Mouse (Mus musculus) hindbrain, embryonic 15.5 days (tissue): ENCODE data around the gene Phyhd1. TPM values are rescaled to one million over a fixed set of nuclear protein-coding genes. Genes with fewer than 3 reads are reported as not detected.

Source experiments
- ATAC-seq: fragments of 200-750 bp; cut with Nextera tagmentation; 2 replicates; pipeline ENCODE4 v1.8.0; 2017; ENCODE audit warnings: low read depth, moderate number of reproducible peaks, moderate TSS enrichment; ENCODE audit not compliant: low FRiP score
- H3K27ac ChIP-seq: fragments of 300-500 bp; sonication (generic); replicated peaks from 2 replicates; pipeline ENCODE4 v1.5.1; 2015; ENCODE audit warnings: mild to moderate bottlenecking, inconsistent platforms
- H3K27me3 ChIP-seq: fragments of 300-500 bp; sonication (generic); 2 replicates; pipeline ENCODE4 v1.6.1; 2015; ENCODE audit warnings: control low read depth, inconsistent platforms
- H3K36me3 ChIP-seq: fragments of 300-500 bp; sonication (generic); 2 replicates; pipeline ENCODE4 v1.6.1; 2015; ENCODE audit warnings: control low read depth, inconsistent platforms
- H3K4me1 ChIP-seq: fragments of 300-500 bp; sonication (generic); replicated peaks from 2 replicates; pipeline ENCODE4 v1.6.1; 2015; ENCODE audit warnings: control low read depth, inconsistent platforms
- H3K4me2 ChIP-seq: fragments of 300-500 bp; sonication (generic); 2 replicates; pipeline ENCODE4 v1.6.1; 2015; ENCODE audit warnings: moderate library complexity, mild to moderate bottlenecking, inconsistent platforms
- H3K4me3 ChIP-seq: fragments of 300-500 bp; sonication (generic); 2 replicates; pipeline ENCODE4 v1.5.1; 2015; ENCODE audit warnings: mild to moderate bottlenecking, inconsistent platforms
- H3K9ac ChIP-seq: fragments of 300-500 bp; sonication (generic); 2 replicates; pipeline ENCODE4 v1.6.1; 2015; ENCODE audit warnings: inconsistent platforms
- H3K9me3 ChIP-seq: fragments of 300-500 bp; sonication (generic); 2 replicates; pipeline ENCODE4 v1.6.1; 2016; ENCODE audit warnings: control low read depth, inconsistent platforms
- WGBS: fragments of 180-500 bp; shearing (Covaris S2); methylation state at CpG from one replicate; pipeline ENCODE4 v1.1.7; 2015; 5-methylcytosine and 5-hydroxymethylcytosine counted together
- polyA plus RNA-seq: library from polyadenylated mRNA; unstranded; fragments of >200 nt; fragmentation: Nextera tagmentation; extraction: Ambion mirVana; gene quantifications from 2 replicates; pipeline ENCODE4 v1.2.1, GENCODE M21; 2015

The Phyhd1 gene
- polyA plus RNA-seq, 1 experiment from 2014 or later, result 6.0 TPM

GRCm38 (mm10) chr2:30244595-30245178 is 21.3 kb upstream of the Phyhd1 start:
- no peaks in the 10 kb centered on the region for H3K9me3 ChIP-seq
- H3K4me1 ChIP-seq, result peaks cover 17% of the 10 kb centered on the region
- ATAC-seq, result no peak
- H3K4me3 ChIP-seq, result no peak overlapping the region
- H3K9ac ChIP-seq, result no peak overlapping the region
- H3K27me3 ChIP-seq, result no peaks in the 10 kb centered on the region
- H3K36me3 ChIP-seq, result peaks cover 31% of the 10 kb centered on the region
- H3K4me2 ChIP-seq, result no peak overlapping the region
- no peak overlapping the region for H3K27ac ChIP-seq
- WGBS, result 83% methylated on average over 7 of the region's 7 CpGs

GRCm38 (mm10) chr2:30247036-30247435 is 19.0 kb upstream of the Phyhd1 start:
- H3K27me3 ChIP-seq, result no peaks in the 10 kb centered on the region
- WGBS, result 92% methylated on average over 5 of the region's 5 CpGs
- ATAC-seq, result no peak
- H3K9me3 ChIP-seq, result no peaks in the 10 kb centered on the region
- no peak overlapping the region for H3K4me2 ChIP-seq
- no peak overlapping the region for H3K4me3 ChIP-seq
- no peak overlapping the region for H3K27ac ChIP-seq
- peaks cover 16% of the 10 kb centered on the region for H3K36me3 ChIP-seq
- no peak overlapping the region for H3K9ac ChIP-seq
- H3K4me1 ChIP-seq, result peaks cover 14% of the 10 kb centered on the region; the same call in 1 of the 2 replicates

DNA sequence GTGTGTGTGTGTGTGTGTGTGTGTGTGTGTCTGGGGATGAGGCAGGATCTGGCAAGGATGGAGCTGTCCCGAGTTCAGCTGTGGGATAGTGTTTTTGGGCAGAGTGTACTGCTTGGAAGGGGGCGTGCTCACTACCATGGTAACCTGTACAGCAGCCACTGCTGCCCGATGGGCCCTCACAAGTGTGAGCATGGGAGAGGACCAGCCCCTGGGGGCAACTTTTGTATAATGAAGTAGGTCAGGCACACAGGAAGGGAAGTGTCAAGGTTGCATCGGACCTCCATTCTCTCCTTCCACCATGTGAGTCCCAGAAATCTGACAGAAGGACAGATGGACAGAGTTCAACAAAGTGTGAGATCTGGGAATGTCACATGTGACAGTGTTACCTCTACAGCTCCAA is 18.3 kb upstream of the Phyhd1 start:
- ATAC-seq, result no peak
- no peak overlapping the region for H3K27ac ChIP-seq
- WGBS, result 64% methylated on average over 4 of the region's 4 CpGs
- H3K36me3 ChIP-seq, result peaks cover 15% of the 10 kb centered on the region
- no peaks in the 10 kb centered on the region for H3K9me3 ChIP-seq
- no peaks in the 10 kb centered on the region for H3K27me3 ChIP-seq
- H3K9ac ChIP-seq, result no peak overlapping the region
- H3K4me1 ChIP-seq, result peaks cover 9% of the 10 kb centered on the region; the same call in 1 of the 2 replicates
- no peak overlapping the region for H3K4me3 ChIP-seq
- H3K4me2 ChIP-seq, result no peak overlapping the region

DNA sequence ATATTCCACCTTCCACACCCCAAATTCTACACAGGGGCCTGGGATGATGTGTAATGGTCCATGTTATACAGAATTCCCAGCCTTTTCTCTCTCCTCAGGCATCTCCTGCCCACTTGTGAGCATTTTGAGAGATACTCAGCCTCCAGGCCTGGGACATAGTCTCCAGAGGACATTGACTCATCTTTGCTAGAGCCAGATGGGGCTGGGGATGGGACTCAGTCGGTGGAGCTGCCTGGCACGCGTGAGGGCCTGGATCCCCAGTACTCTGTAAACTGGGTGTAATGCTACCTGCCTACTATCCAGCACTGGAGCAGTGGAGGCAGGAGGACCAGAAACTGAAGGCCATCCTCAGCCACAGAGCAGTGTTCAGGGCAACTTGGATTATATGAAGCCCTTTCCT is 16.8 kb upstream of the Phyhd1 start:
- H3K4me3 ChIP-seq, result no peak overlapping the region
- peaks cover 8% of the 10 kb centered on the region; the same call in 1 of the 2 replicates for H3K36me3 ChIP-seq
- H3K4me1 ChIP-seq, result peaks cover 2% of the 10 kb centered on the region; the same call in 1 of the 2 replicates
- H3K9me3 ChIP-seq, result no peaks in the 10 kb centered on the region
- H3K9ac ChIP-seq, result no peak overlapping the region
- no peak overlapping the region for H3K27ac ChIP-seq
- H3K4me2 ChIP-seq, result no peak overlapping the region
- ATAC-seq, result no peak
- WGBS, result 96% methylated on average over 3 of the region's 3 CpGs
- no peaks in the 10 kb centered on the region for H3K27me3 ChIP-seq

DNA sequence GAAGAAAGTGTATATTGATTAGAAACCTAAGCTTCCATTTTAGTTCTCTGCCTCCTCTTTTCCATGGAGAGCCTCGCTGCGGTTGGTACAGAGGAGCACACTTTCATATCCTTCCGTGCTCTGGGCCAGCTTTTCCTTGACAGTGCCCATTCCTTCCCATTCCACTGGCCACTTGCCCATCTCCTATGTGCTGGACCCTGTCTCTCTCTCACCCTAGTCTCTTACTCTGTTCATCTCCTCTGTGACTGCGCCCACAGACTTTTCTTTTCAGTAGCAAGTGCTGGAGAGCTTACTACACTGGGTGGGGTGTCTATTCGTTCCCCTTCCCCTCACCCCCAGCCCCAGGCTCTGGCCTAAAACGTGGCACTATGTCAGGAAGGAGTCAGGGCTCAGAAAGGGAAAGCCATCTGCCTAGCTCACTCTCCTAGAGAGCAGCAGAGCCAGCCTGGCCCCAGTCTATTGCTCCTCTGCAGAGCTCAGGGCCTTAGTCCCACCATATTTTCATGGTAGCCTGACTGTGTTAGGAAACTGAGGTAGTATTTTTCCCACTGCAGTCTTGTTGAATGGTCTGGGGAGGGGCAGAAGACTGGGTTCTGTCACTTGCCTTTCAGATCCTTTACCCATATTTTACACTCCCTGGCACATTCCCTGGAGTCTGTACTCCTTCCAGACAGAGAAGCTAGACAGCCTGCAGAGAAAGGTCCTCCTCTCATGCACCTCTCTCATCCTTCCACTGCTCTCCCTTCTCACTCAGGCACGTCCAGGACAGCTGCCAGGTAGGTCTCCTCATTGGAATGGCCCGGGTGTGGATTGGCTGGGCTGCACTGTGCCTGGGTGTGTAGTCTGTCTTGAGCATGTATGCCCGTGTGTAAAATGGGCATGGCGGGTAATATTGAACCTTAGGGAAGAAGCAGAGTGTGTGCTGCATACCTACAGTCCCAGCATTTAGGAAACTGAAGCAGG is 15.6 kb upstream of the Phyhd1 start:
- 90% methylated on average over 10 of the region's 10 CpGs for WGBS
- Histone ChIP-seq H3K27me3 (no peaks in the 10 kb centered on the region), H3K4me3 (no peak overlapping the region), H3K27ac (no peak overlapping the region), H3K4me1 (peaks cover 2% of the 10 kb centered on the region; the same call in 1 of the 2 replicates), H3K36me3 (peaks cover 15% of the 10 kb centered on the region), H3K4me2 (no peak overlapping the region), H3K9me3 (no peaks in the 10 kb centered on the region), H3K9ac (no peak overlapping the region)
- ATAC-seq, result no peak

DNA sequence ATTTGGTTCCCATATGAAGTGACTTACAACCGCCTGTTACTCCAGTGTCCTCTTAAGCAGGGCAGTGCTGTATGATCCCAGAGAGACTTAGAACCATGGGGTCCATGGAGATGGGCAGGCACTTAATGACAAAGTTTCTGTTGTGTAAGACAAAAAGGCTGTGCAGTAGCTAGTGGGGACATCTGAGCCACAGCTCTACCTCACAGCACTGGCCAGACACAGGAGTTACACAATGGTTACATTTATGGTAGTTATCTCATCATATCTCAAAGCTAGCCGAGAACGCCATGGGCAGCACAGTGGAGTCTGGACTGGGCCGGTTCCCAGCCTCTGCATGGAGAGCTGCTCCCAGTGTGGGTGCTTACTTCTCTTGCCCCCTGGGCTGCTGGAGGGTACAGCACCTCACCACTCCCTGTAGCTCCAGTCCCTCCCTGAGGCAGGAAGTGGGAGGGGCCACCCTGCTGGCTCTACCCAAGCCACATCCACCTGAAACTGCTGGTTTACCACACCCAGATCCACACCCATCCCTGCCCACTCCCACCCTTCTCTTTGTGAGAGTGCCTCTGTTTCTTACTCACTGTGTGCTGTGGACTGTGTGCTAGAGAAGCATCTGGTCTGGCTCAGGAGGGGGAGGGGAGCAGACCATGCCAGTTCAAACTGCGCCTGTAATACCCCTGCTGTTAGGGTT is 14.4 kb upstream of the Phyhd1 start:
- H3K9ac ChIP-seq, result no peak overlapping the region

GRCm38 (mm10) chr2:30252521-30252920 is 13.5 kb upstream of the Phyhd1 start:
- 65% methylated on average over 3 of the region's 3 CpGs for WGBS
- H3K9me3 ChIP-seq, result no peaks in the 10 kb centered on the region
- peaks cover 36% of the 10 kb centered on the region for H3K36me3 ChIP-seq
- H3K27ac ChIP-seq, result no peak overlapping the region
- H3K4me1 ChIP-seq, result peaks cover 2% of the 10 kb centered on the region; the same call in 1 of the 2 replicates
- H3K4me2 ChIP-seq, result no peak overlapping the region
- ATAC-seq, result no peak
- no peak overlapping the region for H3K4me3 ChIP-seq
- no peaks in the 10 kb centered on the region for H3K27me3 ChIP-seq
- no peak overlapping the region for H3K9ac ChIP-seq

More for the DNA sequence above, 14.4 kb upstream of the Phyhd1 start:
- Histone ChIP-seq H3K9me3 (no peaks in the 10 kb centered on the region), H3K4me2 (no peak overlapping the region), H3K27ac (no peak overlapping the region), H3K4me1 (peaks cover 2% of the 10 kb centered on the region; the same call in 1 of the 2 replicates), H3K27me3 (no peaks in the 10 kb centered on the region), H3K4me3 (no peak overlapping the region), H3K36me3 (peaks cover 26% of the 10 kb centered on the region)
- WGBS, result 90% methylated on average over 5 of the region's 5 CpGs
- ATAC-seq, result no peak

DNA sequence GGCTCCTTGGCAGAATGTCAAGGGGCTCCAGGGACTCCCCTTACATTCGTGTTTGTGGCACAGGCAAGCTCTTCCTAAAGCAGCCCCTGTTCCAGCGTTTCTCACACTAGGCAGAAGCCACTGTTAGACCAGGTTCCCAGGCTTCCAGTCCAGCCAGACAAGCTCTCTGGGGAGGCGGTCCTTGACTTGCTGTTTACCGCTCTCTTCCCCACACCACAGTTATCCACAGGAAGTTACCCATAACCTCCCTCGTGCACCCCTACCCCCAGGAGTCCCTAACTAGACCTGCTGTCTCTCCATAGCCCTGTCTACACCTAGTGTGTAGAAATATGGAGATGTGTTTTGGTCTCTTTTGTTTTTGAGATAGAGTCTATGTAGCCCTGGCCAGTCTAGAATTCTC is 12.2 kb upstream of the Phyhd1 start:
- no peak overlapping the region for H3K4me3 ChIP-seq
- H3K36me3 ChIP-seq, result peaks cover 43% of the 10 kb centered on the region
- WGBS, result 86% methylated on average over 5 of the region's 5 CpGs
- no peak overlapping the region for H3K4me2 ChIP-seq
- H3K4me1 ChIP-seq, result peaks cover 2% of the 10 kb centered on the region; the same call in 1 of the 2 replicates
- no peak overlapping the region for H3K9ac ChIP-seq
- no peaks in the 10 kb centered on the region for H3K27me3 ChIP-seq
- no peak overlapping the region for H3K27ac ChIP-seq
- no peak for ATAC-seq
- no peaks in the 10 kb centered on the region for H3K9me3 ChIP-seq

DNA sequence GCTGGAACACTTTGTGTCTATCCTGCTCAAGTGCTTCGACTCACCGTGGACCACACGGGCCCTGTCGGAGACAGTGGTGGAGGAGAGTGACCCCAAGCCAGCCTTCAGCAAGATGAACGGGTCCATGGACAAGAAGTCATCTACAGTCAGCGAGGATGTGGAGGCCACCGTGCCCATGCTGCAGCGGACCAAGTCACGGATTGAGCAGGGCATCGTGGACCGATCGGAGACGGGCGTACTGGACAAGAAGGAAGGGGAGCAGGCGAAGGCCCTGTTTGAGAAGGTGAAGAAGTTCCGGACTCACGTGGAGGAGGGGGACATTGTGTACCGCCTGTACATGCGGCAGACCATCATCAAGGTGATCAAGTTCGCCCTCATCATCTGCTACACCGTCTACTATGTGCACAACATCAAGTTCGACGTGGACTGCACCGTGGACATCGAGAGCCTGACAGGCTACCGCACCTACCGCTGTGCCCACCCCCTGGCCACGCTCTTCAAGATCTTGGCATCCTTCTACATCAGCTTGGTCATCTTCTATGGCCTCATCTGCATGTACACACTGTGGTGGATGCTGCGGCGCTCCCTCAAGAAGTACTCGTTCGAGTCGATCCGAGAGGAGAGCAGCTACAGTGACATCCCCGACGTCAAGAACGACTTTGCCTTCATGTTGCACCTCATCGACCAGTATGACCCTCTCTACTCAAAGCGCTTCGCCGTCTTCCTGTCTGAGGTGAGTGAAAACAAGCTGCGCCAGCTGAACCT is 10.2 kb upstream of the Phyhd1 start:
- Histone ChIP-seq H3K4me3 (no peak overlapping the region), H3K9ac (no peak overlapping the region), H3K36me3 (peaks cover 40% of the 10 kb centered on the region), H3K4me1 (peaks cover 12% of the 10 kb centered on the region; the same call in 1 of the 2 replicates), H3K4me2 (no peak overlapping the region), H3K27me3 (no peaks in the 10 kb centered on the region), H3K9me3 (no peaks in the 10 kb centered on the region), H3K27ac (no peak overlapping the region)
- no peak for ATAC-seq
- 97% methylated on average over 42 of the region's 42 CpGs for WGBS

GRCm38 (mm10) chr2:30256616-30257350 is 9.2 kb upstream of the Phyhd1 start:
- H3K4me3 ChIP-seq, result no peak overlapping the region
- H3K4me2 ChIP-seq, result no peak overlapping the region
- peaks cover 10% of the 10 kb centered on the region; the same call in 1 of the 2 replicates for H3K4me1 ChIP-seq
- peaks cover 46% of the 10 kb centered on the region for H3K36me3 ChIP-seq
- no peaks in the 10 kb centered on the region for H3K27me3 ChIP-seq
- no peak overlapping the region for H3K27ac ChIP-seq
- H3K9me3 ChIP-seq, result no peaks in the 10 kb centered on the region
- WGBS, result 98% methylated on average over 30 of the region's 30 CpGs
- H3K9ac ChIP-seq, result no peak overlapping the region
- no peak for ATAC-seq
